Mouse (Mus musculus) neural tube, embryonic 15.5 days (tissue): ENCODE measurements around the gene Spata17. TPM values are rescaled to one million over a fixed set of nuclear protein-coding genes. Genes with fewer than 3 reads are reported as not detected.

Experiments used
- ATAC-seq: fragments of 200-750 bp; cut with Nextera tagmentation; 2 replicates; pipeline ENCODE4 v1.8.0; 2017; ENCODE audit warnings: mild to moderate bottlenecking, moderate TSS enrichment, moderate library complexity; ENCODE audit not compliant: low FRiP score
- H3K27ac ChIP-seq: fragments of 300-500 bp; sonication (generic); replicated peaks from 2 replicates; pipeline ENCODE4 v1.5.1; 2015; ENCODE audit warnings: mild to moderate bottlenecking, inconsistent platforms
- H3K27me3 ChIP-seq: fragments of 300-500 bp; sonication (generic); replicated peaks from 2 replicates; pipeline ENCODE4 v1.6.1; 2015; ENCODE audit warnings: inconsistent platforms
- H3K36me3 ChIP-seq: fragments of 300-500 bp; sonication (generic); 2 replicates; pipeline ENCODE4 v1.6.1; 2015; ENCODE audit warnings: inconsistent platforms
- H3K4me1 ChIP-seq: fragments of 300-500 bp; sonication (generic); 2 replicates; pipeline ENCODE4 v1.6.1; 2015; ENCODE audit warnings: inconsistent platforms
- H3K4me2 ChIP-seq: fragments of 300-500 bp; sonication (generic); 2 replicates; pipeline ENCODE4 v1.6.1; 2015; ENCODE audit warnings: inconsistent platforms, mild to moderate bottlenecking, moderate library complexity
- H3K4me3 ChIP-seq: fragments of 300-500 bp; sonication (generic); replicated peaks from 2 replicates; pipeline ENCODE4 v1.5.1; 2015; ENCODE audit warnings: mild to moderate bottlenecking, inconsistent platforms
- H3K9ac ChIP-seq: fragments of 300-500 bp; sonication (generic); replicated peaks from 2 replicates; pipeline ENCODE4 v1.6.1; 2015; ENCODE audit warnings: mild to moderate bottlenecking, inconsistent platforms
- H3K9me3 ChIP-seq: fragments of 300-500 bp; sonication (generic); replicated peaks from 2 replicates; pipeline ENCODE4 v1.6.1; 2016; ENCODE audit warnings: inconsistent platforms
- WGBS: fragments of 180-500 bp; shearing (Covaris S2); methylation state at CpG from one replicate; pipeline ENCODE4 v1.1.7; 2015; ENCODE audit warnings: mixed read lengths; 5-methylcytosine and 5-hydroxymethylcytosine counted together
- polyA plus RNA-seq: library from polyadenylated mRNA; unstranded; fragments of >200 nt; fragmentation: Nextera tagmentation; extraction: Ambion mirVana; gene quantifications from 2 replicates; pipeline ENCODE4 v1.2.1, GENCODE M21; 2015

Spata17 gene
- polyA plus RNA-seq, 1 experiment from 2014 or later: 2.0 TPM

- Histone ChIP-seq H3K27ac (no peak overlapping the region), H3K27me3 (no peaks in the 10 kb centered on the region), H3K36me3 (0 out of 2 replicates have a peak, but pooled peaks cover 8% of the 10 kb centered on the region), H3K4me2 (no peak overlapping the region), H3K9ac (no peak overlapping the region), H3K4me1 (0 out of 2 replicates have a peak, but pooled peaks cover 2% of the 10 kb centered on the region), H3K9me3 (no peaks in the 10 kb centered on the region), H3K4me3 (no peak overlapping the region)
- WGBS: 78% methylated on average over 5 of the region's 5 CpGs
- ATAC-seq: no peak
These were observed 15.0 kb upstream of the Spata17 start for GRCm38 (mm10) chr1:187230255-187230654.

GRCm38 (mm10) chr1:187228414-187229146 is 13.3 kb upstream of the Spata17 start:
- H3K4me2 ChIP-seq: no peak overlapping the region

GRCm38 (mm10) chr1:187226328-187227025 is 11.2 kb upstream of the Spata17 start:
- 0 out of 2 replicates have a peak, but pooled peaks cover 8% of the 10 kb centered on the region for H3K36me3 ChIP-seq
- no peak for ATAC-seq
- H3K27me3 ChIP-seq: no peaks in the 10 kb centered on the region
- no peak overlapping the region for H3K4me3 ChIP-seq
- H3K4me2 ChIP-seq: no peak overlapping the region
- WGBS: 73% methylated on average over 11 of the region's 11 CpGs
- 0 out of 2 replicates have a peak, but pooled peaks cover 2% of the 10 kb centered on the region for H3K4me1 ChIP-seq
- no peak overlapping the region for H3K9ac ChIP-seq
- no peaks in the 10 kb centered on the region for H3K9me3 ChIP-seq
- H3K27ac ChIP-seq: no peak overlapping the region

More at GRCm38 (mm10) chr1:187228414-187229146, 13.3 kb upstream of the Spata17 start:
- H3K9me3 ChIP-seq: no peaks in the 10 kb centered on the region
- WGBS: 86% methylated on average over 13 of the region's 13 CpGs
- H3K27me3 ChIP-seq: no peaks in the 10 kb centered on the region
- H3K27ac ChIP-seq: no peak overlapping the region
- H3K4me3 ChIP-seq: no peak overlapping the region
- 0 out of 2 replicates have a peak, but pooled peaks cover 8% of the 10 kb centered on the region for H3K36me3 ChIP-seq
- ATAC-seq: no peak
- 0 out of 2 replicates have a peak, but pooled peaks cover 2% of the 10 kb centered on the region for H3K4me1 ChIP-seq
- no peak overlapping the region for H3K9ac ChIP-seq

GRCm38 (mm10) chr1:187220756-187221155 is 5.5 kb upstream of the Spata17 start:
- H3K27ac ChIP-seq: no peak overlapping the region
- 82% methylated on average over 6 of the region's 6 CpGs for WGBS
- no peaks in the 10 kb centered on the region for H3K27me3 ChIP-seq
- H3K4me1 ChIP-seq: peaks cover 8% of the 10 kb centered on the region; the same call in 1 of the 2 replicates
- H3K9ac ChIP-seq: no peak overlapping the region
- H3K4me3 ChIP-seq: no peak overlapping the region
- ATAC-seq: no peak
- H3K4me2 ChIP-seq: no peak overlapping the region
- H3K9me3 ChIP-seq: no peaks in the 10 kb centered on the region
- H3K36me3 ChIP-seq: 0 out of 2 replicates have a peak, but pooled peaks cover 4% of the 10 kb centered on the region

GRCm38 (mm10) chr1:187216620-187217410 is 1.6 kb upstream of the Spata17 start:
- Histone ChIP-seq H3K4me3 (no peak overlapping the region), H3K36me3 (no peaks in the 10 kb centered on the region), H3K9me3 (no peaks in the 10 kb centered on the region), H3K27me3 (no peaks in the 10 kb centered on the region), H3K4me2 (no peak overlapping the region), H3K9ac (no peak overlapping the region), H3K4me1 (peaks cover 9% of the 10 kb centered on the region; the same call in 1 of the 2 replicates), H3K27ac (no peak overlapping the region)
- 94% methylated on average over 9 of the region's 9 CpGs for WGBS
- no peak for ATAC-seq

GRCm38 (mm10) chr1:187210736-187211135 is 4.5 kb downstream of the Spata17 start:
- H3K4me2 ChIP-seq: no peak overlapping the region
- 93% methylated on average over 4 of the region's 4 CpGs for WGBS
- no peaks in the 10 kb centered on the region for H3K9me3 ChIP-seq

GRCm38 (mm10) chr1:187209496-187209895 is 5.8 kb downstream of the Spata17 start:
- H3K36me3 ChIP-seq: no peaks in the 10 kb centered on the region
- H3K27ac ChIP-seq: no peak overlapping the region
- no peaks in the 10 kb centered on the region for H3K4me1 ChIP-seq
- H3K27me3 ChIP-seq: no peaks in the 10 kb centered on the region
- ATAC-seq: no peak
- no peak overlapping the region for H3K9ac ChIP-seq
- H3K4me3 ChIP-seq: no peak overlapping the region
- H3K9me3 ChIP-seq: no peaks in the 10 kb centered on the region
- no peak overlapping the region for H3K4me2 ChIP-seq
- WGBS: 68% methylated on average over 4 of the region's 4 CpGs

More at GRCm38 (mm10) chr1:187210736-187211135, 4.5 kb downstream of the Spata17 start:
- ATAC-seq: no peak
- no peak overlapping the region for H3K27ac ChIP-seq
- no peak overlapping the region for H3K9ac ChIP-seq
- H3K27me3 ChIP-seq: no peaks in the 10 kb centered on the region
- H3K4me3 ChIP-seq: no peak overlapping the region
- H3K4me1 ChIP-seq: 0 out of 2 replicates have a peak, but pooled peaks cover under 1% of the 10 kb centered on the region
- H3K36me3 ChIP-seq: no peaks in the 10 kb centered on the region

- Histone ChIP-seq H3K9me3 (no peaks in the 10 kb centered on the region), H3K27ac (no peak overlapping the region), H3K4me2 (no peak overlapping the region), H3K36me3 (no peaks in the 10 kb centered on the region), H3K9ac (no peak overlapping the region), H3K4me1 (no peaks in the 10 kb centered on the region), H3K4me3 (no peak overlapping the region), H3K27me3 (no peaks in the 10 kb centered on the region)
- WGBS: 85% methylated on average over 6 of the region's 6 CpGs
- no peak for ATAC-seq
These were observed 9.8 kb downstream of the Spata17 start for GRCm38 (mm10) chr1:187205506-187205905.

GRCm38 (mm10) chr1:187178546-187178945 is 36.7 kb downstream of the Spata17 start:
- Histone ChIP-seq H3K4me2 (no peak overlapping the region), H3K4me1 (no peaks in the 10 kb centered on the region), H3K36me3 (no peaks in the 10 kb centered on the region), H3K27ac (no peak overlapping the region), H3K9me3 (no peaks in the 10 kb centered on the region), H3K9ac (no peak overlapping the region), H3K27me3 (no peaks in the 10 kb centered on the region), H3K4me3 (no peak overlapping the region)
- no peak for ATAC-seq
- 78% methylated on average over 1 of the region's 1 CpGs for WGBS

GRCm38 (mm10) chr1:187175991-187176390 is 39.3 kb downstream of the Spata17 start:
- Histone ChIP-seq H3K4me2 (no peak overlapping the region), H3K9ac (no peak overlapping the region), H3K36me3 (no peaks in the 10 kb centered on the region), H3K4me1 (no peaks in the 10 kb centered on the region), H3K27ac (no peak overlapping the region), H3K9me3 (no peaks in the 10 kb centered on the region), H3K27me3 (no peaks in the 10 kb centered on the region), H3K4me3 (no peak overlapping the region)
- 100% methylated on average over 1 of the region's 1 CpGs for WGBS
- ATAC-seq: no peak

- Histone ChIP-seq H3K27me3 (no peaks in the 10 kb centered on the region), H3K9ac (no peak overlapping the region), H3K36me3 (no peaks in the 10 kb centered on the region), H3K9me3 (no peaks in the 10 kb centered on the region), H3K4me3 (no peak overlapping the region), H3K4me1 (no peaks in the 10 kb centered on the region), H3K27ac (no peak overlapping the region), H3K4me2 (no peak overlapping the region)
- no peak for ATAC-seq
- 71% methylated on average over 3 of the region's 3 CpGs for WGBS
These were observed 44.9 kb downstream of the Spata17 start for GRCm38 (mm10) chr1:187170361-187170760.
